10 mouse cellular contexts compared by ENCODE assay signal in genomic region chr7:29316137-29316734, GRCm38 (mm10). TPM values are rescaled to one million over a fixed set of nuclear protein-coding genes. Genes with fewer than 3 reads are reported as not detected.
DNase-seq lines count a peak whose midpoint lies in the region; ATAC-seq and TF ChIP-seq lines count a peak whose summit lies in the region.
"Had no signal": no experiment of that assay in that cellular context is flagged by ENCODE, and none has a peak within 500 bp of the region (broad histone marks: within the 10 kb centered on the region; RNA-seq: fewer than 3 reads in every experiment).

No protein-coding gene starts in this region.

- peak overlapping the region; percentile 33 for H3K9ac ChIP-seq in embryonic facial prominence, embryonic 12.5 days
- H3K9ac ChIP-seq in hindbrain, embryonic 13.5 days: peak overlapping the region; percentile 66
- H3K9ac ChIP-seq in midbrain, postnatal 0 days (replicated peaks; ENCODE audit: low read length, poor library complexity, severe bottlenecking): peak overlapping the region; percentile 34
- H3K9ac ChIP-seq in heart, adult 2 months (ENCODE audit: low read depth, low read length): no peak overlapping the region

- WGBS in embryonic facial prominence, embryonic 12.5 days: 65% methylated on average over 17 of the region's 17 CpGs
- 54% methylated on average over 16 of the region's 17 CpGs for WGBS in hindbrain, embryonic 13.5 days
- WGBS in midbrain, postnatal 0 days: 49% methylated on average over 17 of the region's 17 CpGs
- WGBS in heart, adult 2 months: 59% methylated on average over 17 of the region's 17 CpGs

- no peak for TF ChIP-seq CTCF in midbrain, postnatal 0 days (IDR thresholded peaks at IDR 0.05)
- TF ChIP-seq CTCF in heart, adult 2 months (IDR thresholded peaks at IDR 0.05): no peak

- no peak for ATAC-seq in embryonic facial prominence, embryonic 12.5 days (ENCODE audit: insufficient number of reproducible peaks, insufficient read depth, low FRiP score, low TSS enrichment)
- no peak for ATAC-seq in hindbrain, embryonic 13.5 days (ENCODE audit: low FRiP score)
- no peak for ATAC-seq in midbrain, postnatal 0 days (ENCODE audit: low FRiP score)

- TF ChIP-seq EP300 in heart, adult 2 months (IDR thresholded peaks at IDR 0.05; ENCODE audit: insufficient read depth, low read depth, low read length): no peak

- no peaks in the 10 kb centered on the region for H3K36me3 ChIP-seq in embryonic facial prominence, embryonic 12.5 days
- H3K36me3 ChIP-seq in hindbrain, embryonic 13.5 days: peaks cover 44% of the 10 kb centered on the region
- peaks cover 13% of the 10 kb centered on the region; the same call in 1 of the 2 replicates for H3K36me3 ChIP-seq in midbrain, postnatal 0 days (ENCODE audit: insufficient read depth, low read length)
- no peaks in the 10 kb centered on the region for H3K36me3 ChIP-seq in heart, adult 2 months (ENCODE audit: control insufficient read depth, insufficient read depth, low read length)

- H3K4me2 ChIP-seq in embryonic facial prominence, embryonic 12.5 days (replicated peaks): no peak overlapping the region; the same call in 1 of the 2 replicates
- peak overlapping the region; percentile 6; the same call in 1 of the 2 replicates for H3K4me2 ChIP-seq in hindbrain, embryonic 13.5 days
- H3K4me2 ChIP-seq in midbrain, postnatal 0 days (ENCODE audit: low read depth, low read length, poor library complexity, severe bottlenecking): 0 out of 2 replicates have a peak overlapping the region, but pooled peaks have one; percentile 9

- intact Hi-C loops in heart, adult 2 months (cut with DNase I): no loop called here

- no peaks in the 10 kb centered on the region for H3K79me2 ChIP-seq in heart, adult 2 months (replicated peaks; ENCODE audit: control insufficient read depth, insufficient read depth, low read length)

- peak overlapping the region; percentile 95 for H3K27ac ChIP-seq in embryonic facial prominence, embryonic 12.5 days
- peak overlapping the region; percentile 99 for H3K27ac ChIP-seq in hindbrain, embryonic 13.5 days
- H3K27ac ChIP-seq in midbrain, postnatal 0 days (ENCODE audit: low read depth, low read length): peak overlapping the region; percentile 96
- no peak overlapping the region for H3K27ac ChIP-seq in heart, adult 2 months
- H3K27ac ChIP-seq: kidney, postnatal 0 days had no signal

- H3K4me3 ChIP-seq in embryonic facial prominence, embryonic 12.5 days: no peak overlapping the region
- H3K4me3 ChIP-seq in hindbrain, embryonic 13.5 days: no peak overlapping the region
- H3K4me3 ChIP-seq in midbrain, postnatal 0 days (ENCODE audit: low read depth, low read length): no peak overlapping the region
- no peak overlapping the region for H3K4me3 ChIP-seq in heart, adult 2 months

- no peak for TF ChIP-seq POLR2A in heart, adult 2 months (IDR thresholded peaks at IDR 0.05; ENCODE audit: insufficient read depth, low read depth, low read length)

- no peaks in the 10 kb centered on the region for H3K27me3 ChIP-seq in embryonic facial prominence, embryonic 12.5 days
- no peaks in the 10 kb centered on the region for H3K27me3 ChIP-seq in hindbrain, embryonic 13.5 days
- H3K27me3 ChIP-seq in midbrain, postnatal 0 days (ENCODE audit: insufficient read depth, low read length): no peaks in the 10 kb centered on the region
- H3K27me3 ChIP-seq in heart, adult 2 months (ENCODE audit: control insufficient read depth, insufficient read depth, low read length): no peaks in the 10 kb centered on the region; the same call in 1 of the 2 replicates

- peaks cover 78% of the 10 kb centered on the region for H3K4me1 ChIP-seq in embryonic facial prominence, embryonic 12.5 days
- H3K4me1 ChIP-seq in hindbrain, embryonic 13.5 days (replicated peaks): peaks cover 94% of the 10 kb centered on the region
- H3K4me1 ChIP-seq in midbrain, postnatal 0 days (ENCODE audit: insufficient read depth, low read length): peaks cover 51% of the 10 kb centered on the region
- no peaks in the 10 kb centered on the region for H3K4me1 ChIP-seq in heart, adult 2 months (ENCODE audit: control insufficient read depth, insufficient read depth, low read length)

- no peaks in the 10 kb centered on the region for H3K9me3 ChIP-seq in embryonic facial prominence, embryonic 12.5 days
- no peaks in the 10 kb centered on the region for H3K9me3 ChIP-seq in hindbrain, embryonic 13.5 days
- H3K9me3 ChIP-seq in midbrain, postnatal 0 days (ENCODE audit: low read length): no peaks in the 10 kb centered on the region
- H3K9me3 ChIP-seq: megakaryocyte, embryonic 14.5 days had no signal

- peak; percentile 42 to 65 for DNase-seq in left cerebral cortex, adult 18-20 months (ENCODE audit: low spot score in 2 of 2)
- no peak for DNase-seq in left cerebral cortex, adult 11 months (ENCODE audit: low spot score)
- DNase-seq in midbrain, postnatal 0 days (ENCODE audit: low spot score): no peak
- no peak for DNase-seq in kidney, postnatal 10 days
- DNase-seq in heart, adult 2 months: no peak
- DNase-seq in kidney, adult 9 months: no peak

RNA-seq across cellular contexts. Expression of gene Dpf1, which starts 12.5 kb away (rescaled TPM):
- total RNA-seq in left cerebral cortex, adult 18-20 months (2021): 100 to 1,000 TPM; 107 to 120 TPM
- 25.7 and 27.9 TPM in 2 replicates for polyA plus RNA-seq in embryonic facial prominence, embryonic 12.5 days (2016; fragmentation: Nextera tagmentation; extraction: Ambion mirVana)
- polyA plus RNA-seq in hindbrain, embryonic 13.5 days (2015; fragmentation: Nextera tagmentation; extraction: Ambion mirVana): 187 and 197 TPM in 2 replicates
- total RNA-seq in midbrain, postnatal 0 days (2014; rRNA removed): 192 and 197 TPM in 2 replicates
- 160 and 162 TPM in 2 replicates for polyA plus RNA-seq in midbrain, postnatal 0 days (2015; fragmentation: Nextera tagmentation; extraction: Ambion mirVana)
- under 1 TPM in 1 of 2 experiments, not detected in 1; 0.27 TPM for total RNA-seq in heart, adult 2 months (2021)
- polyA plus RNA-seq in heart, adult 2 months (2012; rRNA removed): 0.21 and 0.38 TPM in 2 replicates

RNA-seq across cellular contexts. Expression of gene Ppp1r14a, which starts 27.1 kb away (rescaled TPM):
- total RNA-seq in left cerebral cortex, adult 18-20 months (2021): 10 to 100 TPM; 16.8 to 18.3 TPM
- 17.1 and 19.6 TPM in 2 replicates for polyA plus RNA-seq in embryonic facial prominence, embryonic 12.5 days (2016; fragmentation: Nextera tagmentation; extraction: Ambion mirVana)
- 8.6 and 13.1 TPM in 2 replicates for polyA plus RNA-seq in hindbrain, embryonic 13.5 days (2015; fragmentation: Nextera tagmentation; extraction: Ambion mirVana)
- 1.3 TPM in 2 replicates for total RNA-seq in midbrain, postnatal 0 days (2014; rRNA removed)
- polyA plus RNA-seq in midbrain, postnatal 0 days (2015; fragmentation: Nextera tagmentation; extraction: Ambion mirVana): 1.4 and 1.7 TPM in 2 replicates
- total RNA-seq in heart, adult 2 months (2021): 10 to 100 TPM in 1 of 2 experiments, 1 to 10 TPM in 1; 8.7 to 10.3 TPM
- 16.3 and 18.4 TPM in 2 replicates for polyA plus RNA-seq in heart, adult 2 months (2012; rRNA removed)

RNA-seq across cellular contexts. Expression of gene Spint2, which starts 34.5 kb away (rescaled TPM):
- 10 to 100 TPM; 27.6 to 33.5 TPM for total RNA-seq in left cerebral cortex, adult 18-20 months (2021)
- 94.0 and 104 TPM in 2 replicates for polyA plus RNA-seq in embryonic facial prominence, embryonic 12.5 days (2016; fragmentation: Nextera tagmentation; extraction: Ambion mirVana)
- polyA plus RNA-seq in hindbrain, embryonic 13.5 days (2015; fragmentation: Nextera tagmentation; extraction: Ambion mirVana): 42.4 and 44.0 TPM in 2 replicates
- 46.6 and 47.7 TPM in 2 replicates for total RNA-seq in midbrain, postnatal 0 days (2014; rRNA removed)
- 148 and 153 TPM in 2 replicates for polyA plus RNA-seq in midbrain, postnatal 0 days (2015; fragmentation: Nextera tagmentation; extraction: Ambion mirVana)
- total RNA-seq in heart, adult 2 months (2021): 10 to 100 TPM; 39.4 to 46.4 TPM
- 40.5 and 45.7 TPM in 2 replicates for polyA plus RNA-seq in heart, adult 2 months (2012; rRNA removed)

Comparison
In these comparisons a context has a peak if more than half of its experiments do, and no peak if none do; other contexts are left out.
1. DNase-seq: peak in left cerebral cortex, adult 18-20 months (2 of 2); none in left cerebral cortex, adult 11 months (single experiment), midbrain, postnatal 0 days (single experiment), kidney, postnatal 10 days (single experiment), heart, adult 2 months (0 of 2) and kidney, adult 9 months (single experiment).
2. RNA of gene Dpf1, which starts 12.5 kb away (polyA plus RNA-seq): 187 to 197 TPM in hindbrain, embryonic 13.5 days, 160 to 162 TPM in midbrain, postnatal 0 days and 25.7 to 27.9 TPM in embryonic facial prominence, embryonic 12.5 days; 0.21 to 0.38 TPM in heart, adult 2 months; every median in the first group is over 10 times any median in the second.